In genomic region chr7:140845683-140846082, GRCm38 (mm10) we compare ENCODE assay signal across 24 mouse cellular contexts. TPM values are rescaled to one million over a fixed set of nuclear protein-coding genes. Genes with fewer than 3 reads are reported as not detected.
DNase-seq lines count a peak whose midpoint lies in the region; ATAC-seq and TF ChIP-seq lines count a peak whose summit lies in the region.
"Had no signal": no experiment of that assay in that cellular context is flagged by ENCODE, and none has a peak within 500 bp of the region (broad histone marks: within the 10 kb centered on the region; RNA-seq: fewer than 3 reads in every experiment).

No protein-coding gene starts in this region.

- no peaks in the 10 kb centered on the region for H3K4me1 ChIP-seq in hindbrain, postnatal 0 days (ENCODE audit: insufficient read depth, low read length)
- H3K4me1 ChIP-seq in hindbrain, embryonic 12.5 days: no peaks in the 10 kb centered on the region
- no peaks in the 10 kb centered on the region; the same call in 1 of the 2 replicates for H3K4me1 ChIP-seq in midbrain, embryonic 11.5 days (ENCODE audit: control insufficient read depth, insufficient read depth, low read length)
- H3K4me1 ChIP-seq in midbrain, embryonic 10.5 days: peaks cover 3% of the 10 kb centered on the region; the same call in 1 of the 2 replicates
- H3K4me1 ChIP-seq: liver, embryonic 12.5 days had no signal

- peak; percentile 8 for DNase-seq in adrenal gland, postnatal 14 days
- DNase-seq in adrenal gland, postnatal 10 days: no peak
- no peak for DNase-seq in hindbrain, postnatal 0 days (ENCODE audit: low spot score)
- peak; percentile 65 for DNase-seq in midbrain, embryonic 11.5 days (ENCODE audit: low spot score, missing footprints)
- no peak for DNase-seq in midbrain, embryonic 10.5 days (ENCODE audit: low spot score)
- peak; percentile 62 for DNase-seq in R1 (ENCODE audit: low read depth, low spot score)
- no peak for DNase-seq in kidney, postnatal 10 days
- DNase-seq: adrenal gland, adult 8-10 months; gastrocnemius, postnatal 10 days; layer of hippocampus, adult 9-11 months; right cerebral cortex, adult 18-20 months; thymus, postnatal 36 days had no signal

- no peak overlapping the region for H3K27ac ChIP-seq in hindbrain, postnatal 0 days
- no peak overlapping the region for H3K27ac ChIP-seq in hindbrain, embryonic 12.5 days
- H3K27ac ChIP-seq in midbrain, embryonic 11.5 days (ENCODE audit: low read depth, low read length): no peak overlapping the region
- H3K27ac ChIP-seq in midbrain, embryonic 10.5 days (replicated peaks): no peak overlapping the region
- H3K27ac ChIP-seq: embryonic facial prominence, embryonic 15.5 days; hindbrain, embryonic 10.5 days; left cerebral cortex, adult 2 months; liver, embryonic 12.5 days; lung, embryonic 15.5 days had no signal

- TF ChIP-seq CTCF in hindbrain, postnatal 0 days (IDR thresholded peaks at IDR 0.05; ENCODE audit: low read depth): peak; percentile 4; the same call in 1 of the 2 replicates

- no peak overlapping the region for H3K9ac ChIP-seq in hindbrain, postnatal 0 days (replicated peaks; ENCODE audit: low read length)
- no peak overlapping the region for H3K9ac ChIP-seq in hindbrain, embryonic 12.5 days
- H3K9ac ChIP-seq in midbrain, embryonic 11.5 days (ENCODE audit: low read length): no peak overlapping the region
- H3K9ac ChIP-seq: embryonic facial prominence, embryonic 15.5 days; liver, embryonic 12.5 days; lung, embryonic 15.5 days had no signal

- H3K4me3 ChIP-seq in hindbrain, postnatal 0 days (ENCODE audit: low read length): no peak overlapping the region
- H3K4me3 ChIP-seq in hindbrain, embryonic 12.5 days: no peak overlapping the region
- H3K4me3 ChIP-seq in midbrain, embryonic 11.5 days (ENCODE audit: low read depth, low read length): no peak overlapping the region
- H3K4me3 ChIP-seq in midbrain, embryonic 10.5 days: no peak overlapping the region
- H3K4me3 ChIP-seq: embryonic facial prominence, embryonic 15.5 days; hindbrain, embryonic 10.5 days; left cerebral cortex, adult 2 months; liver, embryonic 12.5 days; lung, embryonic 15.5 days had no signal

- WGBS in hindbrain, postnatal 0 days: 70% methylated on average over 4 of the region's 4 CpGs
- WGBS in hindbrain, embryonic 12.5 days: 63% methylated on average over 4 of the region's 4 CpGs
- 68% methylated on average over 4 of the region's 4 CpGs for WGBS in midbrain, embryonic 11.5 days
- 69% methylated on average over 4 of the region's 4 CpGs for WGBS in midbrain, embryonic 10.5 days

- no peak overlapping the region for H3K4me2 ChIP-seq in hindbrain, postnatal 0 days (ENCODE audit: low read depth, low read length)
- H3K4me2 ChIP-seq in hindbrain, embryonic 12.5 days (replicated peaks): no peak overlapping the region
- no peak overlapping the region for H3K4me2 ChIP-seq in midbrain, embryonic 11.5 days
- H3K4me2 ChIP-seq: embryonic facial prominence, embryonic 15.5 days; liver, embryonic 12.5 days; lung, embryonic 15.5 days had no signal

- no peak for ATAC-seq in hindbrain, postnatal 0 days
- no peak for ATAC-seq in hindbrain, embryonic 12.5 days (ENCODE audit: low FRiP score)
- ATAC-seq in midbrain, embryonic 11.5 days (ENCODE audit: low FRiP score): no peak

- no peaks in the 10 kb centered on the region for H3K9me3 ChIP-seq in hindbrain, postnatal 0 days (ENCODE audit: low read length)
- H3K9me3 ChIP-seq in hindbrain, embryonic 12.5 days (replicated peaks): no peaks in the 10 kb centered on the region
- H3K9me3 ChIP-seq in midbrain, embryonic 11.5 days (ENCODE audit: control insufficient read depth, low read length): no peaks in the 10 kb centered on the region
- no peaks in the 10 kb centered on the region for H3K9me3 ChIP-seq in midbrain, embryonic 10.5 days (replicated peaks)
- H3K9me3 ChIP-seq: embryonic facial prominence, embryonic 15.5 days; hindbrain, embryonic 10.5 days; liver, embryonic 12.5 days; lung, embryonic 15.5 days had no signal

- H3K36me3 ChIP-seq in hindbrain, postnatal 0 days (ENCODE audit: insufficient read depth, low read length): no peaks in the 10 kb centered on the region
- no peaks in the 10 kb centered on the region for H3K36me3 ChIP-seq in hindbrain, embryonic 12.5 days
- no peaks in the 10 kb centered on the region for H3K36me3 ChIP-seq in midbrain, embryonic 11.5 days (ENCODE audit: control insufficient read depth, insufficient read depth, low read length)
- H3K36me3 ChIP-seq in midbrain, embryonic 10.5 days: no peaks in the 10 kb centered on the region
- H3K36me3 ChIP-seq: embryonic facial prominence, embryonic 15.5 days; hindbrain, embryonic 10.5 days; liver, embryonic 12.5 days; lung, embryonic 15.5 days had no signal

- H3K27me3 ChIP-seq in hindbrain, postnatal 0 days (ENCODE audit: insufficient read depth, low read length): peaks cover 4% of the 10 kb centered on the region; the same call in 1 of the 2 replicates
- peaks cover 19% of the 10 kb centered on the region for H3K27me3 ChIP-seq in hindbrain, embryonic 12.5 days
- 0 out of 2 replicates have a peak, but pooled peaks cover 2% of the 10 kb centered on the region for H3K27me3 ChIP-seq in midbrain, embryonic 11.5 days (ENCODE audit: control insufficient read depth, insufficient read depth, low read length)
- peaks cover 38% of the 10 kb centered on the region for H3K27me3 ChIP-seq in midbrain, embryonic 10.5 days (ENCODE audit: low read depth, poor library complexity, severe bottlenecking)

RNA-seq across cellular contexts. Expression of gene Scgb1c1, which starts 0.3 kb away (rescaled TPM):
- total RNA-seq in adrenal gland, postnatal 14 days (2021): not detected in 2 replicates
- total RNA-seq in adrenal gland, postnatal 10 days (2021): under 1 TPM; 0.76 to 0.90 TPM
- total RNA-seq in hindbrain, postnatal 0 days (2014; rRNA removed): not detected in 2 replicates
- polyA plus RNA-seq in hindbrain, postnatal 0 days (2015; fragmentation: Nextera tagmentation; extraction: Ambion mirVana): 0.61 TPM in 1 of 2 replicates, not detected in the other
- polyA plus RNA-seq in hindbrain, embryonic 12.5 days (2016; fragmentation: Nextera tagmentation; extraction: Ambion mirVana): not detected in 2 replicates
- polyA plus RNA-seq in midbrain, embryonic 11.5 days (2014; fragmentation: Nextera tagmentation; extraction: Ambion mirVana): not detected in 2 replicates
- polyA plus RNA-seq in midbrain, embryonic 10.5 days (2016; fragmentation: Nextera tagmentation; extraction: Ambion mirVana): not detected in 2 replicates
- total RNA-seq: adrenal gland, adult 8-10 months; gastrocnemius, postnatal 10 days; left cerebral cortex, adult 2 months; left cerebral cortex, postnatal 4 days; monocyte, adult 5-6 weeks had no signal
- polyA plus RNA-seq: brain, embryonic 14.5 days; hindbrain, embryonic 10.5 days; liver, embryonic 12.5 days; lung, embryonic 15.5 days; neural tube, embryonic 11.5 days; small intestine, adult 2 months had no signal

RNA-seq across cellular contexts. Expression of gene Odf3, which starts 1.9 kb away (rescaled TPM):
- total RNA-seq in adrenal gland, postnatal 14 days (2021): not detected in 2 replicates
- total RNA-seq in adrenal gland, postnatal 10 days (2021): under 1 TPM in 1 of 2 experiments, not detected in 1; 0.24 TPM
- 0.18 and 0.42 TPM in 2 replicates for total RNA-seq in hindbrain, postnatal 0 days (2014; rRNA removed)
- 0.19 and 0.43 TPM in 2 replicates for polyA plus RNA-seq in hindbrain, postnatal 0 days (2015; fragmentation: Nextera tagmentation; extraction: Ambion mirVana)
- polyA plus RNA-seq in hindbrain, embryonic 12.5 days (2016; fragmentation: Nextera tagmentation; extraction: Ambion mirVana): not detected in 2 replicates
- not detected in 2 replicates for polyA plus RNA-seq in midbrain, embryonic 11.5 days (2014; fragmentation: Nextera tagmentation; extraction: Ambion mirVana)
- polyA plus RNA-seq in midbrain, embryonic 10.5 days (2016; fragmentation: Nextera tagmentation; extraction: Ambion mirVana): not detected in 2 replicates
- total RNA-seq: gastrocnemius, postnatal 10 days; left cerebral cortex, adult 2 months; left cerebral cortex, postnatal 4 days; monocyte, adult 5-6 weeks had no signal
- polyA plus RNA-seq: heart, embryonic 16.5 days; hindbrain, embryonic 10.5 days; lung, embryonic 15.5 days; neural tube, embryonic 11.5 days; small intestine, adult 2 months had no signal

RNA-seq across cellular contexts. Expression of gene Gm45785, which starts 10.4 kb away (rescaled TPM):
- 0.89 TPM in 1 of 2 replicates, not detected in the other for total RNA-seq in adrenal gland, postnatal 14 days (2021)
- under 1 TPM in 1 of 2 experiments, not detected in 1; 0.39 TPM for total RNA-seq in adrenal gland, postnatal 10 days (2021)
- total RNA-seq in hindbrain, postnatal 0 days (2014; rRNA removed): 0.47 and 1.9 TPM in 2 replicates
- not detected in 2 replicates for polyA plus RNA-seq in hindbrain, postnatal 0 days (2015; fragmentation: Nextera tagmentation; extraction: Ambion mirVana)
- not detected in 2 replicates for polyA plus RNA-seq in hindbrain, embryonic 12.5 days (2016; fragmentation: Nextera tagmentation; extraction: Ambion mirVana)
- not detected in 2 replicates for polyA plus RNA-seq in midbrain, embryonic 11.5 days (2014; fragmentation: Nextera tagmentation; extraction: Ambion mirVana)
- not detected in 2 replicates for polyA plus RNA-seq in midbrain, embryonic 10.5 days (2016; fragmentation: Nextera tagmentation; extraction: Ambion mirVana)
- total RNA-seq: gastrocnemius, postnatal 10 days had no signal
- polyA plus RNA-seq: embryonic facial prominence, embryonic 15.5 days; heart, embryonic 16.5 days; hindbrain, embryonic 10.5 days; liver, embryonic 12.5 days; lung, embryonic 15.5 days; neural tube, embryonic 11.5 days; small intestine, adult 2 months had no signal

RNA-seq across cellular contexts. Expression of gene Urah, which starts 10.9 kb away (rescaled TPM):
- total RNA-seq in adrenal gland, postnatal 14 days (2021): 1.4 and 31.0 TPM in 2 replicates
- total RNA-seq in adrenal gland, postnatal 10 days (2021): 10 to 100 TPM; 14.7 to 35.6 TPM
- 0.37 TPM in 1 of 2 replicates, not detected in the other for total RNA-seq in hindbrain, postnatal 0 days (2014; rRNA removed)
- 0.43 and 0.80 TPM in 2 replicates for polyA plus RNA-seq in hindbrain, postnatal 0 days (2015; fragmentation: Nextera tagmentation; extraction: Ambion mirVana)
- 0.93 TPM in 1 of 2 replicates, not detected in the other for polyA plus RNA-seq in hindbrain, embryonic 12.5 days (2016; fragmentation: Nextera tagmentation; extraction: Ambion mirVana)
- polyA plus RNA-seq in midbrain, embryonic 11.5 days (2014; fragmentation: Nextera tagmentation; extraction: Ambion mirVana): not detected in 2 replicates
- polyA plus RNA-seq in midbrain, embryonic 10.5 days (2016; fragmentation: Nextera tagmentation; extraction: Ambion mirVana): 0.39 and 0.55 TPM in 2 replicates
- total RNA-seq: gastrocnemius, postnatal 10 days; left cerebral cortex, postnatal 4 days; monocyte, adult 5-6 weeks had no signal
- polyA plus RNA-seq: brain, embryonic 14.5 days had no signal

RNA-seq across cellular contexts. Expression of gene Ric8a, which starts 11.1 kb away (rescaled TPM):
- total RNA-seq in adrenal gland, postnatal 14 days (2021): 44.8 and 61.1 TPM in 2 replicates
- 10 to 100 TPM; 43.5 to 58.0 TPM for total RNA-seq in adrenal gland, postnatal 10 days (2021)
- 91.8 and 117 TPM in 2 replicates for total RNA-seq in hindbrain, postnatal 0 days (2014; rRNA removed)
- 85.8 and 89.9 TPM in 2 replicates for polyA plus RNA-seq in hindbrain, postnatal 0 days (2015; fragmentation: Nextera tagmentation; extraction: Ambion mirVana)
- 82.3 and 88.5 TPM in 2 replicates for polyA plus RNA-seq in hindbrain, embryonic 12.5 days (2016; fragmentation: Nextera tagmentation; extraction: Ambion mirVana)
- polyA plus RNA-seq in midbrain, embryonic 11.5 days (2014; fragmentation: Nextera tagmentation; extraction: Ambion mirVana): 60.4 and 65.5 TPM in 2 replicates
- 54.3 and 71.1 TPM in 2 replicates for polyA plus RNA-seq in midbrain, embryonic 10.5 days (2016; fragmentation: Nextera tagmentation; extraction: Ambion mirVana)

Comparison
In these comparisons a context has a peak if more than half of its experiments do, and no peak if none do; other contexts are left out.
1. DNase-seq: peak in adrenal gland, postnatal 14 days (single experiment), midbrain, embryonic 11.5 days (single experiment) and R1 (single experiment); none in adrenal gland, postnatal 10 days (single experiment), hindbrain, postnatal 0 days (single experiment), midbrain, embryonic 10.5 days (single experiment) and kidney, postnatal 10 days (single experiment).